Mouse (Mus musculus) frontal cortex, postnatal 14 days (tissue): ENCODE data around the gene Agap2.

Experiments used
- DNase-seq, 2 experiments: peaks; one replicate each; pipeline ENCODE4 v3.0.0; 2022; ENCODE audit warnings: low spot score in 2 of 2

Agap2 gene

DNA sequence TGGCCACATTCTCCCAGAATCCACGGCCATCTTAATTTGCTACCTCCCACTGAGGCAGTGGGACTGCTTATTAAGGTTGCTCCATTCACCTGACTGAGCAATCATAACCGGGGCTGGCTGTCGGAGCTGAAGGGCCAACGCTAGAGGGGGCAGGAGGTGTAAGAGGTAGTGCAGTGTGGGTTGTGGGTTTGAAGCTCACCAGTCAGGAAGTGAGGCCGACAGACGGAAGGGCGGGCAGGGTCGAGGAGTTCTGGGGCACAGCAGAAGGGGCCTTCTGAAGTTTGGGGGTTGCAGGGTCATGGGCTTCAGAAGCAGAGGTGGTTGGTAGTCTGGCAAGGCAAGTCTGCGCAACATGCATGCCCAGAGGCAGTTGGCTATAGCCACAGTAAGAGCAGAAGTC, at the start of gene Agap2:
Agap2 (plus strand) TSS at position 205 of the 400 bp plus-strand sequence.
- DNase-seq = no peak

GRCm38 (mm10) chr10:127030336-127031296, 44.5 kb upstream of the Agap2 start, which contains the start of gene Tsfm:
Gene Tsfm (minus strand): TSS chr10:127030840.
- peak; percentile 76 to 87 for DNase-seq

GRCm38 (mm10) chr10:127033301-127033741, 41.8 kb upstream of the Agap2 start:
- DNase-seq = no peak

DNA sequence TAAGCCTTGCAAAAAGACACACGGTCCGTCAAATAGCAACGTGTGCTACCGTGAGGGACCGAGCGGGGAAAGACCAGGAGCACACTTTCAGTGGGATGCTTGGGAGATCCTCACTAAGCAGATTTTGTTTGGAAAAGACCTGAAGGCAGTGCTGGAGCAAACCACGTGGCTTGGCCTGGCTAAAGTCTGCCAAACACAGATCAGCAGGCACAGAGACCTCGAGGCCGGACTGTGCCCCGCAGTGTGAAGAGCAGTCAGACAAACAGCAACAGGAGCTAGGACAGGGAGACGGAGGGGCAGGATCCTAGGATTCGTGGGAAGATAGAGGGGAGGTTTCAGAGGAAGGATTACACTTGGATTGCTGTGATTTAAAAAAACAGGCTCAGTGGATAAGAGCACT, 38.8 kb upstream of the Agap2 start:
- no peak for DNase-seq

GRCm38 (mm10) chr10:127037641-127038040, 37.4 kb upstream of the Agap2 start:
- DNase-seq = no peak

GRCm38 (mm10) chr10:127040569-127041214, 34.4 kb upstream of the Agap2 start:
- DNase-seq = no peak

DNA sequence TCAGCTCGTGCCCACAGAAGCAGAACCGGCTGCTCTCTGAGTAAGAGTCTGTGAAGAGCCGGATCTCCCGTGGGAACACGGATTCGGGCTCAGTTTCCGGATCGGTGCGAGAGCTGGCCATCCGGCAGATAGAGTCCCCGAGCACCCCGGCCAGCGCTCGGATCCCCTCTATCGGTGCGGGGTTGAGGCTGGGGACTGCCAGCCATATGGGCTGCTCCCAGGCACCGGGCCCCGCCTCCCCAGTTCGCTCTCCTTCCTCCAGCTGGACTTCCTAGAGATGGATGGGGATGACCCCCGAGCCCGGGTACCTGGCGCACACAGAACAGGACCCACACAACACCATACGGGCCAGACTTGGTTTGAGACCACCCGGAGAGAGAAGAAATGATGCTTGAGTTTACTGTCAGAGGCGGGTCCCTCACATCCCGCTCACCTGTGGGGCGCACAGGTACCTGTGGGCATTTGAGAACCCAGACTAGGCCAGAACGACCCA, 33.8 kb upstream of the Agap2 start, which contains the start of the genes Mettl1 and Eef1akmt3:
Mettl1 (plus strand) TSS at position 141 of the 493 bp plus-strand sequence.
Eef1akmt3 (minus strand) TSS at position 240 of the 493 bp plus-strand sequence.
- peak in 1 of 2 experiments; percentile 35 for DNase-seq

GRCm38 (mm10) chr10:127041774-127042338, 33.2 kb upstream of the Agap2 start:
- DNase-seq = peak; percentile 79 to 88

GRCm38 (mm10) chr10:127042468-127043115, 32.5 kb upstream of the Agap2 start:
- no peak for DNase-seq

GRCm38 (mm10) chr10:127043187-127043586, 31.9 kb upstream of the Agap2 start:
- no peak for DNase-seq

GRCm38 (mm10) chr10:127047954-127048353, 27.1 kb upstream of the Agap2 start, which contains the start of gene Cyp27b1:
Gene Cyp27b1 (plus strand): TSS chr10:127048250.
- DNase-seq = no peak

DNA sequence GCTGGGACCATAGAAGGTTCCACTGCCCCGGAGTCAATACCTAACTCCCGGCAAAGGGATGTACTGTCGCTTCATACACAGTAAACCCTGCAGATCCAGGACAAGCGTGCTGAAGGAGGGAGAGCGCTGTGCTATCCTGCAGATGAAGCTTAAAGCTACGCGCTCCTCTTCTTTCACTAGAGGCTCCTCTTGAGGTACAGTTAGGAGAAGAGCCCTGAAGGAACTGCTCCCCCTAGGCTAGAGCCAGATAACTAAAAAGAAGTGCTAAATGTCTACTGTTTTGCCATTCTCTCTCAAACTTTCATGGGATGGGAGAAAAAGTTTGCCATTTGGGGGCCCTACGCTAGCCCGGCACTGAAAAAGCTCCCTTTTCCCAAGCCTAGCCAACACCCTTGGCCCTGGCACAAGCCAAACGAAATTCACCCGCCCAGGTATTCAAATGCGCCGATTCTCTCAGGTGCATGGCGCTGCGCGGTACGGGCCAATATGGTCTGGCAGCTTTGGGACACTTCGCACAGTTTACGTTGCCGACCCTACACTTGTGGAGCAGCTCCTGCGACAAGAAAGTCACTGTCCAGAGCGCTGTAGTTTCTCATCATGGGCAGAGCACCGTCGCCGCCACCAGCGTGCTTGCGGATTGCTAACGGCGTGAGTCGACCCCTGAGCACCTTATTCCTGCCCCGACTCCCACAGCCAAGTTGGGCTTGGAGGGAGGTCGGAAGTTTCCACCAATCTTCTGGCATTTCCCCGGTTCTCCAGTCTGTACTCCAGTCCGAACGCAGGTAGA, 26.3 kb upstream of the Agap2 start:
- no peak for DNase-seq

DNA sequence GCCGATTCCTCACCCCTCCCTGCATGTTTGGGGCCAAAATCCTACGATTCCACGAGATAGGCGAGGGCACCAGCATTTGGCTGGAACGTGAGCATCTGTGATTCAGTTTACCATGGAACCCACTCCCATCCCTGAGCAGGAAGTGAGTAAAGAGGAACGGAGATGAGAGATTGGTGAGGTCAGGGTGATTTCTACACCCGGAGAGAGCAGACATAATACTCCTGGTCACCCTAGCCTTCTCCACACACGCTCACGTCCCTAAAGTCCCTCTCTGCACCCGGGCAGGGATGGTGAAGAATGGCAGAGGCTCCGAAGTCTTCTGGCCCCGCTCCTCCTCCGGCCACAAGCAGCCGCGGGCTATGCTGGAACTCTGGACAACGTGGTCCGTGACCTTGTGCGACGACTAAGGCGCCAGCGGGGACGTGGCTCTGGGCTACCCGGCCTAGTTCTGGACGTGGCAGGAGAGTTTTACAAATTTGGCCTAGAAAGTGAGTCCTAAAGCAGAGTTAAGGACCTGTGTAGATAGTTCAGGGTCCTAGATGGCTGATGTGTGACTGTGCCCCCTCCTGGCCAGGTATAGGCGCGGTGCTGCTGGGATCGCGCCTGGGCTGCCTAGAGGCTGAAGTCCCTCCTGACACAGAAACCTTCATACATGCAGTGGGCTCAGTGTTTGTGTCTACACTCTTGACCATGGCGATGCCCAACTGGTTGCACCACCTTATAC, 25.5 kb upstream of the Agap2 start:
- no peak for DNase-seq

- DNase-seq = no peak
Measured at GRCm38 (mm10) chr10:127050119-127050474, 25.0 kb upstream of the Agap2 start.

DNA sequence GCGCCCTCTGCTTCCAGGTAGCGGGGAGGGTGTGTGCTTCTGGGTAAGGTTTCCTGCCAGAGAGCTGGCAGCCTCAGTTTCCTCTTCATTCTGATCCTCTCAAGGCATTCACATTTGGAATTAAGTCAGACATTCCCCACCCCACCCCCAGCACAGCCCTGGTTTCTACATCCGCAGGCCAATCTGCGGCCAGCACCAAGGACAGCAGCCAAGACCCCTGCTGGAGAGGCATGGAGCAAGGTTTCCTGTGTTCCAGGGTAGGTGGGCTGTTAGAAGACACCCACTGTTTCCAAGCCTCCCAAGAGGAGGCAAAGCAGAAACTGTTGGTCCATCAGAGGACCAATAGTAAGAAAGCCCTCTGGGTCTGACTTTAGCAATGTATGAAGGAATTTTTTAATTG, 20.4 kb upstream of the Agap2 start:
- no peak for DNase-seq

GRCm38 (mm10) chr10:127055406-127055805, 19.7 kb upstream of the Agap2 start:
- DNase-seq = no peak

DNA sequence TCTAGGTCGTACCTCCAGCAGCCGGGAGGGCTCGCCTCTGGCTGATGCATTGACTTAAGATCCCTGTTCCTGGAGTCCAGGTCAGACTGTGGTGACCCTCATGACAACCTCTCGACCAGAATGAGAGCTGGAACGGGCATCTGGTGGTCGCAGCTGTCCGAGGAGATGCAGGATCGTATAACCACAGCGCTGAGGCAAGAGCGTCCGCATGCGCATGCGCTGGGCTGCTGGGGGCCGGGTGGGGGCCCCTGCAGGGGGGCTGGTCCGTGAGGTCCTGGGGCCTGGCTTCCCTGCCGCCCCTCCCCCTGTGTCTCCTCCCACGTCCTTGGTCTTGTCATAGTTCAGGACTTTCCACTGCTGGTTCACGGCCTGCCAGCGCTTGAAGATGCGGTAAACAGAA, 18.6 kb upstream of the Agap2 start:
- no peak for DNase-seq

- DNase-seq = peak in 1 of 2 experiments; percentile 70
Measured at GRCm38 (mm10) chr10:127058161-127058560, 16.9 kb upstream of the Agap2 start.

GRCm38 (mm10) chr10:127058708-127059107, 16.4 kb upstream of the Agap2 start:
- DNase-seq = no peak
